Mouse (Mus musculus) liver, embryonic 11.5 days (tissue): Measurements from ENCODE around the gene Pradc1. TPM values are rescaled to one million over a fixed set of nuclear protein-coding genes. Genes with fewer than 3 reads are reported as not detected.

ENCODE experiments used
- ATAC-seq: fragments of 200-750 bp; cut with Nextera tagmentation; replicated peaks from 2 replicates; pipeline ENCODE4 v1.8.0; 2017; ENCODE audit warnings: moderate number of reproducible peaks, mild to moderate bottlenecking, moderate TSS enrichment, moderate library complexity; ENCODE audit not compliant: low FRiP score
- DNase-seq: peaks from one replicate; pipeline ENCODE4 v3.0.0-alpha.2; 2017; ENCODE audit warnings: low spot score
- H3K27ac ChIP-seq: fragments of 300-500 bp; sonication (generic); 2 replicates; pipeline ENCODE4 v1.5.1; 2014; ENCODE audit warnings: mild to moderate bottlenecking, low read depth, low read length, control low read depth
- H3K27me3 ChIP-seq: fragments of 300-500 bp; sonication (generic); replicated peaks from 2 replicates; pipeline ENCODE4 v1.6.1; 2014; ENCODE audit warnings: low read length, mixed read lengths; ENCODE audit not compliant: control insufficient read depth, insufficient read depth
- H3K36me3 ChIP-seq: fragments of 300-500 bp; sonication (generic); 2 replicates; pipeline ENCODE4 v1.6.1; 2014; ENCODE audit warnings: mild to moderate bottlenecking, low read length, moderate library complexity, mixed read lengths; ENCODE audit not compliant: control insufficient read depth, insufficient read depth
- H3K4me1 ChIP-seq: fragments of 300-500 bp; sonication (generic); replicated peaks from 2 replicates; pipeline ENCODE4 v1.6.1; 2014; ENCODE audit warnings: low read length, mixed read lengths; ENCODE audit not compliant: control insufficient read depth, insufficient read depth
- H3K4me2 ChIP-seq: fragments of 300-500 bp; sonication (generic); 2 replicates; pipeline ENCODE4 v1.6.1; 2014; ENCODE audit warnings: mild to moderate bottlenecking, control low read depth, moderate library complexity
- H3K4me3 ChIP-seq: fragments of 300-500 bp; sonication (generic); 2 replicates; pipeline ENCODE4 v1.5.1; 2014; ENCODE audit warnings: low read depth, low read length, control low read depth
- H3K9ac ChIP-seq: fragments of 300-500 bp; sonication (generic); 2 replicates; pipeline ENCODE4 v1.6.1; 2014; ENCODE audit warnings: low read depth, low read length, control low read depth
- H3K9me3 ChIP-seq: fragments of 300-500 bp; sonication (generic); 2 replicates; pipeline ENCODE4 v1.6.1; 2016; ENCODE audit warnings: low read length, inconsistent platforms, mixed read lengths; ENCODE audit not compliant: control insufficient read depth
- WGBS: fragments of 180-500 bp; shearing (Covaris S2); extraction: QIAGEN DNeasy Blood & Tissue Kit; methylation state at CpG from one replicate; pipeline ENCODE4 v1.1.7; 2014; 5-methylcytosine and 5-hydroxymethylcytosine counted together
- polyA plus RNA-seq: library from polyadenylated mRNA; unstranded; fragments of >200 nt; fragmentation: Nextera tagmentation; extraction: Ambion mirVana; gene quantifications from 2 replicates; pipeline ENCODE4 v1.2.1, GENCODE M21; 2014

Gene Pradc1
- polyA plus RNA-seq, 1 experiment from 2014 or later = 35.7 TPM

GRCm38 (mm10) chr6:85483843-85484721 is 32.3 kb upstream of the Pradc1 start:
- Histone ChIP-seq H3K4me1 (no peaks in the 10 kb centered on the region), H3K9ac (no peak overlapping the region), H3K27ac (no peak overlapping the region), H3K4me2 (peak overlapping the region; percentile 45), H3K9me3 (no peaks in the 10 kb centered on the region), H3K36me3 (no peaks in the 10 kb centered on the region), H3K4me3 (peak overlapping the region; percentile 11), H3K27me3 (peaks cover 55% of the 10 kb centered on the region)
- DNase-seq = no peak
- ATAC-seq = no peak
- WGBS = 7% methylated on average over 91 of the region's 92 CpGs

- no peaks in the 10 kb centered on the region for H3K9me3 ChIP-seq
- no peaks in the 10 kb centered on the region for H3K36me3 ChIP-seq
- no peak for DNase-seq
- H3K4me3 ChIP-seq = no peak overlapping the region
- no peak overlapping the region for H3K27ac ChIP-seq
- no peak overlapping the region for H3K4me2 ChIP-seq
- no peak for ATAC-seq
- peaks cover 60% of the 10 kb centered on the region for H3K27me3 ChIP-seq
- whole genome bisulfite sequencing = 65% methylated on average over 16 of the region's 16 CpGs
- no peak overlapping the region for H3K9ac ChIP-seq
- H3K4me1 ChIP-seq = no peaks in the 10 kb centered on the region
These were observed 28.9 kb upstream of the Pradc1 start for GRCm38 (mm10) chr6:85480685-85481084.

DNA sequence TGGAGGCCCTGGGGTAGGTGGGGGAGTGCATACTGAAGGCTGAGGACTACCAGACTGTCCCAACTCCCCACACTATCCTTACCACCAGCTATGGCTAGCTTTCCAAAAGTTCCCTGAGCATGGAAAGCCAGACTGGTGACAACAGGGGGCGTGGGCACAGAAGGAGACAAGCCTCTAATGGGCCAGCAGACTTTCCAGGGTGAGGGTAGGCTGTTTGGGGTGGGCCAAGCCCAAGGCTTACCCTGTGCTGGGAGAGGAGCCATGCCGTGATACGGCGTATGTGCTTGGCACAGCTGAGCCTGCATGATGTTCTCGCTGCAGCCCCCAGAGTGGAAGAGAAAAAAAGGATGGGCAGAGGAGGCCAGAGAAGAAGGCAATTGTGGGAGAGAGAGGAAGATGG is 28.2 kb upstream of the Pradc1 start:
- Histone ChIP-seq H3K9me3 (no peaks in the 10 kb centered on the region), H3K36me3 (no peaks in the 10 kb centered on the region), H3K9ac (no peak overlapping the region), H3K27me3 (peaks cover 53% of the 10 kb centered on the region), H3K4me2 (no peak overlapping the region), H3K4me3 (no peak overlapping the region), H3K27ac (no peak overlapping the region), H3K4me1 (no peaks in the 10 kb centered on the region)
- DNase-seq (no peak), ATAC-seq (no peak)
- 71% methylated on average over 5 of the region's 5 CpGs for WGBS

DNA sequence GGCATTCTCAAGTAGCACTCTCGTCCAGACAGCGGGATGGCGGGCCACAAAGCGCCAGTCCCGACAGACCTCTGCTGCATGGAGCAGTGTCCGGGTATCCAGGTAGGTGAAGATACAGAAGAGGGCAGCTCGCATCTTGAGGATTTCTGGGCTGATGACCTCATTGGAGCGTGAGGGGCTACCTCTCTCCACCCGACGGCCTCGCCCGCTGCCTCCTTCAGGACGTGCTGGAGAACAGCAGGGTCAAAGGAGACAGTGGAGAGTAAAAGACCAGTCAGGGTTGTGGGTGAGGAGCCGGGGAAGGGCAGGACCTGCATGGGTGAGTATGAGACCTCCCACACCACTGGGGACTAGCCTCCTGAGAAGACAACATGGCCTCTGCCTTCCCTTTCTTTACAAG is 26.6 kb upstream of the Pradc1 start:
- H3K4me1 ChIP-seq = no peaks in the 10 kb centered on the region
- H3K4me2 ChIP-seq = no peak overlapping the region
- WGBS = 34% methylated on average over 14 of the region's 14 CpGs
- no peaks in the 10 kb centered on the region for H3K36me3 ChIP-seq
- DNase-seq = no peak
- H3K27ac ChIP-seq = no peak overlapping the region
- H3K9me3 ChIP-seq = no peaks in the 10 kb centered on the region
- peaks cover 37% of the 10 kb centered on the region for H3K27me3 ChIP-seq
- H3K9ac ChIP-seq = no peak overlapping the region
- ATAC-seq = no peak
- H3K4me3 ChIP-seq = no peak overlapping the region

DNA sequence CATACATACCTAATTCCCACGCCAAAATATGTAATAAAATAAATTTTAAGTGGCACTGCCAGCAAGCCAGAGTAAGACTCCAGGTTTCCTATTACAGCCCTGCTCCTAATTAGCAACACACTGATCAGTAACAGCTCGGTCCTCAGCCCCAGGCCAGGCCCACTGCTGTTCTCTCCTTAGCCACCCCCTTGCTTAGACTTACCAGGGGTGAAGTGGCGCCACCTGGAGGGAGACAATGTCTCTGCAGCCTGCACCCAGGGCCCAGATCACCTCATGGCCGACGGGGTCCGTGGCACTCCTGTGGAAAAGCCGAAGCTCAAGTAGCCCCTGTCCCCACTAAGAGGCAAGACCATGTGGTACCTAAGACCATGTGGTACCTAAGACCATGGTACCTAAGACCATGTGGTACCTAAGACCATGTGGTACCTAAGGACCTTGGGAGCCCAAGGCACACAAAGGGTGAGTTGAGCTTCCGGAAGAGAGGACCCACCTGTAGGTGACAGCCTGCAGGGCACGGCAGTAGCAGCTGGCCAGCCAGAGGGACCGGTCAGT is 25.7 kb upstream of the Pradc1 start:
- Histone ChIP-seq H3K4me3 (no peak overlapping the region), H3K4me1 (no peaks in the 10 kb centered on the region), H3K36me3 (no peaks in the 10 kb centered on the region), H3K9me3 (no peaks in the 10 kb centered on the region), H3K4me2 (no peak overlapping the region), H3K27me3 (peaks cover 32% of the 10 kb centered on the region), H3K9ac (no peak overlapping the region), H3K27ac (no peak overlapping the region)
- WGBS = 29% methylated on average over 10 of the region's 10 CpGs
- DNase-seq (no peak), ATAC-seq (no peak)

DNA sequence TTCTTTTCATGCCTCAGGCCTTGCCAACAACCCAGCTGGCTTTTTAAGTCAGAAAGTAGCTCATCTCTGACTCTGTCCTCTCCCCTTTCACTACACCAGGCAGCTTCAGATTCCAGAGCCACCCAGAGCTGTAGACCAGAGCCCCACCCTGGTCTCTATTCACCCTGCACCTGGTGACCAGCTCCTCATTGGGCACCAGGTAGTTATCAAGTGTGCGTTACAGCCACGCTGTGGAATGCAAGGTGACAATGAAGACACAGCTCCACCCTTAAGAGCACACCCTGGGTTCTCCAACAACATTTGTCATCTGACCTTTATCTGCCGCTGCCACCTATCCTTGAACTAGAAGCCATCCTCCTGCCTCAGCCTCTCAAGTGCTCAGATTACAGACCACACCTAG is 23.8 kb upstream of the Pradc1 start:
- Histone ChIP-seq H3K27me3 (peaks cover 17% of the 10 kb centered on the region), H3K27ac (no peak overlapping the region), H3K4me1 (no peaks in the 10 kb centered on the region), H3K4me2 (no peak overlapping the region), H3K4me3 (no peak overlapping the region), H3K36me3 (no peaks in the 10 kb centered on the region), H3K9ac (no peak overlapping the region), H3K9me3 (no peaks in the 10 kb centered on the region)
- no peak for DNase-seq
- WGBS = 73% methylated on average over 3 of the region's 3 CpGs
- no peak for ATAC-seq

- Histone ChIP-seq H3K9me3 (no peaks in the 10 kb centered on the region), H3K27ac (no peak overlapping the region), H3K36me3 (peaks cover 15% of the 10 kb centered on the region), H3K4me3 (no peak overlapping the region), H3K4me2 (no peak overlapping the region), H3K4me1 (no peaks in the 10 kb centered on the region), H3K27me3 (peaks cover 5% of the 10 kb centered on the region), H3K9ac (no peak overlapping the region)
- WGBS = 54% methylated on average over 5 of the region's 5 CpGs
- ATAC-seq = no peak
- DNase-seq = no peak
These were observed 20.8 kb upstream of the Pradc1 start for GRCm38 (mm10) chr6:85472542-85472941.

DNA sequence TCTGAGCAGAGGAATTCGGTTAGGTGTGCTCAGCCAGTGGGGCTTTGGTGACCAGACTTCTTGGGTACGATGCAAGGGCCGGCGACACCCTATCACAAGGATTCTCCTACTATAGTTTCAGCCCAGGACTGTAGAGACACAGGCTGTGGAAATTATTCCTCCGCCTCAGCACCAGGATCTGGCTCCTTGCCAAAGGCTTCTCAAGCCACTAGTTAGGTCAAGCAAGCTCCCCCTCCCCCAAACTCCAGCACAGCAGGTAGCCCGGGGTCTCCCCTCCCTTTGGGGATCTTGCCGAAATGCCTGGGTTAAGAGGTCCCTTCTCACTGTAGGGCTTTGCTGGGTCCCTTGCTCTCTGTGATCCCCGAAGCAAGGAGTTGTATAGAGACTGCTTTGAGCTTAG is 20.2 kb upstream of the Pradc1 start:
- H3K27me3 ChIP-seq = peaks cover 2% of the 10 kb centered on the region; the same call in 1 of the 2 replicates
- WGBS = 69% methylated on average over 8 of the region's 8 CpGs
- DNase-seq (no peak), ATAC-seq (no peak)
- H3K9ac ChIP-seq = no peak overlapping the region
- no peaks in the 10 kb centered on the region for H3K4me1 ChIP-seq
- H3K27ac ChIP-seq = no peak overlapping the region
- H3K9me3 ChIP-seq = no peaks in the 10 kb centered on the region
- no peak overlapping the region for H3K4me2 ChIP-seq
- no peak overlapping the region for H3K4me3 ChIP-seq
- peaks cover 21% of the 10 kb centered on the region for H3K36me3 ChIP-seq
